In the genomic region with DNA sequence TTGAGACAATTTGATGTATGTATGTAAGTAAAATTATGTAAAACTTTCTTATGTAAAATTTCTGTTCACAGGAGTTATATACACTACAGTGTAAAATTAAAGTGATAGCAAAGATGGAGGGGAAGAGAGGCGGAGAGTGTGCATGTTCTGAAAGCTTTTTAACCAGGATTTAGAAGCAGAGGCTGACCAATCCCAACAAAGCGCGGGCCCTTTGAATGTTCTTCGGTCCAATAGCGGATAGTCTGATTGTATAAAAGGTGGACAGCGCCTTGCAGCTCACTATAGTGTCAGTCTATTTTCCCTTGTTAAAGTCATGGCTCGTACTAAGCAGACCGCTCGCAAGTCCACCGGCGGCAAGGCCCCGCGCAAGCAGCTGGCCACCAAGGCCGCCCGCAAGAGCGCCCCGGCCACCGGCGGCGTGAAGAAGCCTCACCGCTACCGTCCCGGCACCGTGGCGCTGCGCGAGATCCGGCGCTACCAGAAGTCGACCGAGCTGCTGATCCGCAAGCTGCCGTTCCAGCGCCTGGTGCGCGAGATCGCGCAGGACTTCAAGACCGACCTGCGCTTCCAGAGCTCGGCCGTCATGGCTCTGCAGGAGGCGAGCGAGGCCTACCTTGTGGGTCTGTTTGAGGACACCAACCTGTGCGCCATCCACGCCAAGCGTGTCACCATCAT, we compare ENCODE assay signal across 7 mouse cellular contexts. TPM values are rescaled to one million over a fixed set of nuclear protein-coding genes. Genes with fewer than 3 reads are reported as not detected.
DNase-seq lines count a peak whose midpoint lies in the region; ATAC-seq and TF ChIP-seq lines count a peak whose summit lies in the region.
"Not testable (repeated sequence)": the region's sequence is repeated elsewhere in the genome, so short reads cannot be mapped to it uniquely, and the experiment has no call there.

A gene (plus strand): TSS at position 201 of the 675 bp plus-strand sequence.

- under 1% methylated on average over 19 of the region's 47 CpGs for WGBS in embryonic facial prominence, embryonic 10.5 days
- 0% methylated on average over 23 of the region's 47 CpGs for WGBS in limb, embryonic 10.5 days
- 1% methylated on average over 16 of the region's 47 CpGs for WGBS in midbrain, embryonic 12.5 days
- WGBS in small intestine, adult 2 months, result under 1% methylated on average over 20 of the region's 47 CpGs

- ATAC-seq in midbrain, embryonic 12.5 days (ENCODE audit: low FRiP score, low read depth), result peak; percentile 85

- peak within 1 kb of the TSS; percentile 98 for H3K27ac ChIP-seq in embryonic facial prominence, embryonic 10.5 days (replicated peaks)
- H3K27ac ChIP-seq in limb, embryonic 10.5 days, result peak within 1 kb of the TSS; percentile 98
- peak within 1 kb of the TSS; percentile 95 for H3K27ac ChIP-seq in midbrain, embryonic 12.5 days (replicated peaks)
- peak within 1 kb of the TSS; percentile 97 for H3K27ac ChIP-seq in small intestine, adult 2 months (ENCODE audit: insufficient read depth, low read depth, low read length)

- H3K4me1 ChIP-seq in embryonic facial prominence, embryonic 10.5 days, result peaks cover 21% of the 10 kb centered on the region
- peaks cover 14% of the 10 kb centered on the region for H3K4me1 ChIP-seq in limb, embryonic 10.5 days
- H3K4me1 ChIP-seq in midbrain, embryonic 12.5 days, result peaks cover 19% of the 10 kb centered on the region
- H3K4me1 ChIP-seq in small intestine, adult 2 months (ENCODE audit: control insufficient read depth, insufficient read depth, insufficient read length, low read length), result not testable (repeated sequence)

- peak within 1 kb of the TSS; percentile 61 for H3K4me3 ChIP-seq in embryonic facial prominence, embryonic 10.5 days
- H3K4me3 ChIP-seq in limb, embryonic 10.5 days, result peak within 1 kb of the TSS; percentile 51
- H3K4me3 ChIP-seq in midbrain, embryonic 12.5 days, result peak within 1 kb of the TSS; percentile 47
- H3K4me3 ChIP-seq in small intestine, adult 2 months (ENCODE audit: low read depth, low read length), result peak within 1 kb of the TSS; percentile 61

- H3K36me3 ChIP-seq in embryonic facial prominence, embryonic 10.5 days (replicated peaks); limb, embryonic 10.5 days; midbrain, embryonic 12.5 days; small intestine, adult 2 months (ENCODE audit: control insufficient read depth, insufficient read depth, low read length): not testable (repeated sequence)

- H3K9ac ChIP-seq in midbrain, embryonic 12.5 days (replicated peaks), result peak within 1 kb of the TSS; percentile 54

- H3K4me2 ChIP-seq in midbrain, embryonic 12.5 days (replicated peaks), result peak within 1 kb of the TSS; percentile 60

- H3K27me3 ChIP-seq in embryonic facial prominence, embryonic 10.5 days (replicated peaks; ENCODE audit: low read depth, poor library complexity, severe bottlenecking); limb, embryonic 10.5 days (ENCODE audit: low read depth, poor library complexity, severe bottlenecking); midbrain, embryonic 12.5 days; small intestine, adult 2 months (ENCODE audit: control insufficient read depth, insufficient read depth, low read length): not testable (repeated sequence)

- not testable (repeated sequence) for H3K9me3 ChIP-seq in embryonic facial prominence, embryonic 10.5 days; limb, embryonic 10.5 days (replicated peaks); midbrain, embryonic 12.5 days

- TF ChIP-seq CTCF in small intestine, adult 2 months (IDR thresholded peaks at IDR 0.05; ENCODE audit: extremely low read depth, insufficient read length, insufficient replicate concordance, low read depth, low read length), result not testable (repeated sequence)

- DNase-seq in adrenal gland, postnatal 10 days, result peak; percentile 93
- DNase-seq in embryonic facial prominence, embryonic 10.5 days (ENCODE audit: low spot score), result peak; percentile 90
- DNase-seq in heart, adult 11 months, result peak; percentile 97
- DNase-seq in kidney, adult 11 months, result peak; percentile 67
- DNase-seq in limb, embryonic 10.5 days (ENCODE audit: low spot score), result peak; percentile 89

- TF ChIP-seq POLR2A in small intestine, adult 2 months (IDR thresholded peaks at IDR 0.05; ENCODE audit: low read depth, low read length), result not testable (repeated sequence)

RNA-seq across cellular contexts. Expression of the gene that starts here (rescaled TPM):
- 100 to 1,000 TPM; 390 to 424 TPM for total RNA-seq in adrenal gland, postnatal 10 days (2021)
- 9.5 and 10.3 TPM in 2 replicates for polyA plus RNA-seq in embryonic facial prominence, embryonic 10.5 days (2016; fragmentation: Nextera tagmentation; extraction: Ambion mirVana)
- polyA plus RNA-seq in limb, embryonic 10.5 days (2016; fragmentation: Nextera tagmentation; extraction: Ambion mirVana), result 6.3 and 9.7 TPM in 2 replicates
- 14.7 and 16.1 TPM in 2 replicates for polyA plus RNA-seq in midbrain, embryonic 12.5 days (2016; fragmentation: Nextera tagmentation; extraction: Ambion mirVana)
- polyA plus RNA-seq in small intestine, adult 2 months (2012; rRNA removed), result 39.8 and 49.8 TPM in 2 replicates

Comparison
In these comparisons a context has a peak if more than half of its experiments do, and no peak if none do; other contexts are left out.
1. Peak in every context shown above with its lines: DNase-seq, ATAC-seq, H3K4me3 ChIP-seq and H3K27ac ChIP-seq.